Mouse (Mus musculus): ENCODE results near the gene Nceh1.
"Not testable (repeated sequence)": the region's sequence is repeated elsewhere in the genome, so short reads cannot be mapped to it uniquely, and the experiment has no call there.

Nceh1 gene

DNA sequence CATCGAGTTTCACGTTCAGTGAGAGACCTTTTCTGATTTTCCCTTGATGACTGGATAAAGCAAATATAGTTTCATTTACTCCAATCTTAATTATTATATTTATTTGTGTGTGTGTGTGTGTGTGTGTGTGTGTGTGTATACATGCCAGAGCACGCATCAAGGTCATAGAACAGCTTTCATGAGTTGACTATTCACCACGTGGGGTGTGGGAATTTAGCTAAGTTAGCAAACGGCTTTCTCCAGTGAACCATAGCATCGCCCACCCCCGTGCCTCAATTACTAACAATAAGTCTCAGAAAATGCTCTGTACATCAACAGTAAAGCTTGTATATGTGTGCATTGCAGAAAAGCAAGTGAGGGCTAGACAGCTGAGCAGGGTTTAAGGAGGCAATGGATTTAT lies 101.0 kb downstream of the Nceh1 start:
- DNase-seq (ENCODE audit: low spot score), result no peak

DNA sequence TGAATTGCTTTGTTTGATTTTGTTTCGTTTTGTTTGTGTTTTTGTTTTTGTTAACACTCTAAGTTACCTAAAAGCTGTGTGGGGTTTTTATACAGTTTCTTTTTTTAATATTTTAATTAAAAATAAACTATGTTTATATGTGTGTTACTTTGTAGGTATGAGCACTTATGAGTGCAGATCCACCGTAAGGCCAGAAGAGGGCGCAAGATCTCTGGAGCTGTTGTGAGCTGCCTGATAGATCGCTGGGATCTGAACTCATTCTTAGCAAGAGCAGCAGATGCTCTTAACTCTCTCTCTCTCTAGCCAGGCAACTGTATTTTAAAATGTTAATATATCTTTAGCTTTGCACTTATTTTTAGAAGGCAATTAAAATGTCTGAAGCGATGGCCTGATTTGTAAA lies 101.5 kb downstream of the Nceh1 start:
- no peak for DNase-seq (ENCODE audit: low spot score)

DNA sequence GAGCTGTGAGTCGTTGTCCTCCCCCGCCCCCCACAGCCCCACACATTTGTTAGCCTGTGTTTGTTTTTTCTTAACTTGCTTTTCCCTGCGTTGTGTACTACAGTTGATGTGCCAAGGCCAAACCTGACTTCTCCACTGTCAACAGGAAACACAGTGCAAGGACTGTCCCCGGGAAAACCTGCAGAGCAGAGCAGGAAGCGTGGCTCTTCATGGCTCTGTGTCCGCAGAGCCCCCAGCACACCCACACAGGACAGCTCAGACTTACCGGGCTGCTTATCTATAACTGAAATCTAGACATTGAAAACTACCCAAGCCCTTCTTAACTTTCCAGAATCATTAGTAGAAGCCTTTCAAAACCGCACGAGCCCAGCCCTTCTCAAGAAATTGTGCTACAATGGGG lies 102.3 kb downstream of the Nceh1 start:
- no peak for DNase-seq (ENCODE audit: low spot score)

DNA sequence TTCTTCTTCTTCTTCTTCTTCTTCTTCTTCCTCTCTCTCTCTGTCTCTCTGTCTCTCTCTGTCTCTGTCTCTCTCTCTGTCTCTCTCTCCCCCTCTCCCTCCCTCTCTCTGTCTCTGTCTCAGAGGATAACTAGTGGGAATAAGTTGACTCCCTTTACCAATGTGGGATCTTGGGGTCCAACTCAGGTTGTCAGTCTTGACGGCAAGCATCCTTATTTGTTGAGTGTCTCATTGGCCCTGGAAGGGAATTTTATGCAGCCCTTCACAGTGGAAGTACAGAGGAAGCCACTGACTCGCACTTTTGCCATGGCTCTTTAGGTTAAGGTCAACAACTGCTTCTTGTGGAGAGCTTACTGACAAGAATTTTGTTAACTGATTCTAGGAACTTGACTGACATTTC lies 105.5 kb downstream of the Nceh1 start:
- DNase-seq (ENCODE audit: low spot score), result no peak

DNA sequence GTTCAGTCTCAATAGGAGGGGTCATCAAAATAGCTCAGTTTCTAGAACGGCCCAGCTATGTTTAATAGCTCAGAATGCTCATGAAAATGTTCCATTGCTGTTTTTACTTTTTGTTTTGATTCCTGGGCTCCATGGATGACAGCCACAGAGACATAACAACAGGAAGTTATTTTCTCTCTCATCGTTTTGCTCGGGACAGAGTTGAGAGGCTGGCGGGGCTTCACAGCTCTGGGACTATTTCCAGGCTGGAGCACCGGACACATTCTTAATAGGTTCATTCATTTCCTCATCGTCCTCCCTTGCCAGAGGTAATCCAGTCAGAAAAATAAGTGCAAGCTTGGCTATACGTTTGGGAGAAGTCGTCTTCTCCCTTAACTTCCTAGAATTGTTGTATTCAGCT lies 106.1 kb downstream of the Nceh1 start:
- DNase-seq (ENCODE audit: low spot score), result no peak

DNA sequence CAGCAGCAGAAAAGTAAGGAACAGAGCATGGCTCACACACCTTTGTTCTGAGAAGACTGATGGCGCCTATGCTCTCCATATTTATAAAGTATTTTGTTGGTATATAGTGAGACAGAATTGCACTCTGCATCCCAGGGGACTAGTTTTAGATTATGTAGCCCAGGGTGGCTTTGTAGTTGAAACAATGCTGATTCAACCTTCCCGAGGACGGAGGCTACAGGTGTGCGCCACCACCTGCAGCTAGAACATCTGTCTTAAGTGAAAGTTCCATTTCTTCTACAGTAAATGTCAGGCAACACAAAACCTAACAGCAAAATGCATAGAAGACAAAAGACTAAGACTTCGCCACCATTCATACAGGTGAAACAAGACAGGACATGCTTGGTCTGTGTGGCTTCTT lies 107.5 kb downstream of the Nceh1 start:
- no peak for DNase-seq (ENCODE audit: low spot score)

DNA sequence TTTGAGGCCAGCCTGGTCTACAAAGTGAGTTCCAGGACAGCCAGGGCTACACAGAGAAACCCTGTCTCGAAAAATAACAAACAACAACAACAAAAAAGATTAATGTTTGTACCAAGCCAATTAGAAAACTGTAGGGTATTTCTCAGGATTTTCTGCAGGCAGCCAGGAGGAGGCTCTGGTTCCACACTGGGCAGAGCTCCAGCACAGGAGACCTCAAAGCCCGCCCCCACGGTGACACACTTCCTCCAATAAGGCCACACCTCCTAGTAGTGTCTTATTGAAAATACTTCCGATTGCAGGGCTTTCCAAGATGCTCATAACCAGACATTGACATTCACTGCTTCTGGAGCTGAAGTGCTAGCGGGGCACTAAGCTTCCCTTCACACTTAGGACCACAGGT lies 108.2 kb downstream of the Nceh1 start:
- DNase-seq (ENCODE audit: low spot score), result not testable (repeated sequence)

DNA sequence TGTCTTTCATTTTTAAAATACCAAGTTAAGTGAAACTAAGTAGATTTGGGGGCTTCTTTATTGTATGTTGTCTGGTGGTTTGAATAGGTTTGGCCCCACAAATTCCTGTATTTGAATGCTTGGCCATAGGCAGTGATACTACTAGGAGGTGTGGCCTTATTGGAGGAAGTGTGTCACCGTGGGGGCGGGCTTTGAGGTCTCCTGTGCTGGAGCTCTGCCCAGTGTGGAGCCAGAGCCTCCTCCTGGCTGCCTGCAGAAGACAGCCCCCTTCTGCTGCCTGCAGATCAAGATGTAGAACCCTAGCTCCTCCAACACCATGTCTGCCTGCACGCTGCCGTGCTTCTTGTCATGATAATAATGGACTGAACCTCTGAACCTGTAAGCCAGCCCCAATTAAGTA lies 108.6 kb downstream of the Nceh1 start:
- not testable (repeated sequence) for DNase-seq (ENCODE audit: low spot score)

DNA sequence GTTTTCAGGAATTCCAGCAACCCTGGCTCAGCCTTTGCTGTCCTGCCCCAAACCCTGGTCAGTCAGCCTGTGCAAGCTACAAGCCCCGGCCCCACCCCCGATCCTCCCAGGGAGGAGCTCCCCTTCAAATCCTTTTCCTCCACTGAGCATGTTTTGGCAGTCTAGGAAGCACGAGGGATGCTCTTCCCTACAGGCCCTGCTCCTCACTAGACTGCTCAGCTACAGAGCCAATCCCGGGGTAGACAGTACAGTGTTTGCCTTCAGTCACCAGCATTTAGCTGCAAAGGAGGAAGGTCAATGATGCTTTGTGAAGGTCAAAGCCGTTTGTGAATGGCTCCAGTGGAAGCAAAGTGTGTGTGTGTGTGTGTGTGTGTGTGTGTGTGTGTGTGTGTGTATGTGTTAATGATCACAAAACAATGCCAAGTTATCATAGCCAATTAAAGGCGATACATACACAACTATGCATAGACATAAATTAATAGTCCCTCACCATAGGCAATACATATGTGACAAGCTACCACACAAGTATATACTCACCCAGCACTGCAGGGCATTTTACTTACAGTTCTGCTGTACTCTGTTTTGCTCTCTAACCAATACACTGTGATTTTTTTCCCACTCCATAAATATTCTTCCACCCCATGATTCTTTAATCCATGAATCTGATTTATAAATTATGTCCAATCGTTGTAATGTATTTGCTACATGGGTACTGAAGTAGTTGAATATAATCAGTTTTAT lies 111.0 kb downstream of the Nceh1 start:
- no peak for DNase-seq (ENCODE audit: low spot score)

DNA sequence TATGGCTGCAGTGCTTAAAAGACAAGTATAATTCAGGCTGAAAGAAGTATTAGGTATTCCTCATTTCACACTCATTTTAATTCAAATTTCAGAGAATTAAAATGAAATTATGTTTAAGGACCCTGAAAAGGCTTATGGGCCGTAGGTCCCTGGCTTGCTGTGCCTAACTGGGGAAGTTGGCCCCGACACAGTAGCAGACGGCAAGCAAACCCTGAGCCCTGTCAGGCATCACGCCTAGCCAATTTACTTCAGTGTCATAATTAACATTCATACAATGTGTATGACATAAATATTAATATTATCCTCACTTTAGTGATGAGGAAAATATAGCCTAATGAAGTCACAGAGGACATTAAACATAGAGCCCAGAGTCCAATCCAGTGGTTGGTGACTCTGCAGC lies 117.7 kb downstream of the Nceh1 start:
- no peak for DNase-seq (ENCODE audit: low spot score)

DNA sequence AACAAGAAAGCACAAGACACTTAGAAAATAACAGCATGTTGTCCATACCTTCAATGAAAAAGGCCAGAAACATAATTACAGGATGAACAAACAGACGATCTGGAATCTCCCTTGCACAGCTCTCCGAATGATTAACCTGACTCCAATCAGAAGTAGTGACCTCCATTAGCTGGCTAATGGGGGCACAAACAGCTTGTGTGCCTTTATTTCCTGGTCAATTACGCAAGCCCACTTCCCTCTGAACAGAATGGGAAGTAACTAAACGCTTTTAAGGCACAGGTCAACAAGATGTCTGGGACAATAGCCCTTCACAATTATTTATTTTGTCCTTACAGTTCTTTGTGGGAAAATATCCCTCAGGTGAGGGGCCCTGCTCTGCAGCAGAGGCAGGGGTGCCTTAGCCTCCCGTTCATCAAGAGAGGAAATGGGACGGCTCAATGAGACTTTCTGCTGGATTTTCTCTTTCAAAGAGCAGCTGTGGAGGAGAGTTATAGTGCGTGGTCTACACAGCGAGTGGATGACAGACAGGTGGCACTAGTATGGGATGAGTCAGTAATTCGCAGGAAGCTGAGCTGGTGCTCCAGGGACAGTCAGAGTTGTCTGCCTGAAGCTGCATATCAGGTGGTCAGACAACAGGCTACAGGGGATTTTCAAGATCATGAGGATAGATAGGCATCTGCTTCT lies 119.7 kb downstream of the Nceh1 start:
- no peak for DNase-seq (ENCODE audit: low spot score)

DNA sequence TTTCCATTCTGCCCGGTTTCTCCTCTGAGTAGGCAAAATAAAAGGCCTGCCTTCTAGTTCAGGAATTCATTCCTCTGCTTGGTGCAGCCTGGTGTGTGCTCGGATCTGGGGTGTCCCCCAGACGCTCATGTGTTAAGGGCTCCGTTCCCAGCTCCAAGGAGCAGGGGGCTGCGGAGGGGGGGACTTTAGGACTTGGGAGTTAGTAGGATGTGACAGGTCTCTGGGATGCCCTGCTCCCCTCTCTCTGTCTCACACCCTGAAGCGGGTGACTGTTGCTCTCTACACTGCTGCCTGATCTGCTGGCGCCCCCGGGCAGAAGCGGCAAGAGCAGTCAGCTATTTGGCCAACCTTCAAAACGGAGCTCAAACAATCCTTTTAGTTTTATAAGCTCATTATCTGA lies 124.0 kb downstream of the Nceh1 start:
- no peak for DNase-seq (ENCODE audit: low spot score)

DNA sequence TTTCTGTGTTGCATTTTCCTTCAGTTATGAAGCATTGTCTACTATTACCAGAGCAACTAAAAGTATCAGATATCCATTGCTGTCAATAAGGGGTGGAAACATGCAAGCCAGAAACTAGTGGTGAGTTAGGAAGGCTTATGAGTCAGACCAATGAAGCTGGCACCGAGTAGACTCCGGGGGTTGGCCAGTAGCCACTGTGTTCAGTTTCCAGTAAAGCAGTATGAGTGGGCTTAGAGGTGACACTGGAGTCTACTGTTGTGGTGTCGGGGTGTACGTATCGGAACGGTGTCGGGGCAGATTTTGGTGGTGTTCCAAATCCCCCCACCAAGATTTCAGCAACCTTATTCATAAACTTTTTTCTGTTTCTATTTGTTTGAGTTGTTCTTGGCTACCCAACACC lies 128.2 kb downstream of the Nceh1 start:
- DNase-seq (ENCODE audit: low spot score), result no peak

DNA sequence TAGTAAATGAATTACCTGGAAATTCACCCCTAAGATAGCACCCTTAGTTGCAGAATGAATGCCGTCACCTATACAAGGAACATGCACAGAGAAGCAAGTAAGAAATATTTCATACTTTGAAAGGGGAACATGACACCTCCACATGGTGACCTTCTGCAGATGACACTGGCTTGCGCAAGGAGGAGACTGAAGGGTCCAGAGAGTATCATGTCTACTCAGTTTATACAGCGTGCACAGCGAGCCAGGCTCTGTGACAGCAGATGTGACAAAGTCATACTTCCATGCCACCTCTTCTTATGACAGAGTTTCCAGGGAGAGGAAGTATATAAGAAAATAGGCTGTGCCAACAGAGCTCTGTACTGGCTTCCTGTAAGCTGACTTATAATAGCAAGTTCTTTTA lies 128.7 kb downstream of the Nceh1 start:
- DNase-seq (ENCODE audit: low spot score), result no peak

DNA sequence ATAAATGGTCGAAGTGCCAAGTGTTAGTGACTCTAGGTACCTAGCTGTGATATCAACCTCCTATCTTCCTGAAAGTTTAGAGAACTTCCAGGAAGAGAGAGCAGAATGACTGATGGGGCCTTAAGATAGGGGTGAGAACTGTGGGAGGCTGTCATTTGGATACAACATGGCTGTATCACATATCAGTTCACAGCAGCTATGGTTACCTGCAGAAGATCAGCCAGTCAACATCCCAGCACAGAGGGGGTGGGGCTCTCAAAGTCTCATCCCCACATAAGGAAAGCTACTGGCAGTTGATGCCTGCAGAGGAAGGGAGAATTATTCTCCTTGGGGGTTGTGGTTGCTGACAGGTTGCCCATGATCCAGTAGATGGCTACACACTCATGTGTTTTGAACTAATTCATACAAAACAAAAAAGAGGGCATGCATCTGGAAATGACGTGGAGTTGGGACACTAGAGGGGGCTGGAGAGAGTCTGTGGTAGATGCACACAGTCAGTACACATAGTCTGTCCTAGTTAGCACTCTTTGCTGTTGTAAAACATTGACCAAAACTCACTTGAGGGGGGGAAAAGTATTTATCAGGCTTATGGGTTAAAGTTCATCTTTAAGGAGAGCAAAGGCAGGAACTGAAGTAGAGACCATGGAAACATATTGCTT lies 131.9 kb downstream of the Nceh1 start:
- no peak for DNase-seq (ENCODE audit: low spot score)

DNA sequence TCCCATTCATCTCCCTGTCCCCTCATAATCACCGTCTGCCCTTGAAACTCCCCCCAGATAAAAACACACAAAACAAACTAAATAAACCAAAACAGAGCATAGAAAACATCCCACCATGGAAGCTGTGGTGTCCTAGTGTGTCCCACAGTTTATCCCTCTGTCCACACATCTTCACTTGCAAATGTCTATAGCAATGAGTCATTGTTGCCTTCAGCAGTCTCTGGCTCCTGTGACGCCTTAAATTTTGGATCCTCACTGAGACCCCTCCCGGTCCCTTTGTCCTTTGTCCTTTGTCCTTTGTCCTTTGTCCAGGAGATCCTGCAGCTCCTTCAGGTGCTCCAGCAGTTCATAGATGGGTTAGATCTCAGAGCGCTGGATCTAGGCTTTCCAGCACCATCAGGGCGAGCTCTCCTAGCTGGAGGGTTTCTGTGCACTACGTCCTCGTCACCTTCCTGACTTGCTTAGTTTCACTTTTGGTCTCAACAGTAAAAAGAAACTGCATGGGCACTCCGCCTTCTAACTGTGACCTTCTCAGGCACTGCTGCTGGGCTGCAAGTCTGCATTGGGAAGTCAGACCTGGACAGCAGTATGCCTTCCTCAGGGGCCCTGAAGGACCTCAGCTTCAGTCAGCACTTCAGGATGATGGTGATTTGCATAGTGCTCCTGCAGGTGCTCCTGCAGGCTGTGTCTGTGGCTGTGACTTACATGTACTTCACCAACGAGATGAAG lies 134.0 kb downstream of the Nceh1 start, which contains the start of gene Tnfsf10:
Tnfsf10 (plus strand) TSS at position 470 of the 729 bp plus-strand sequence.
- peak; percentile 26 for DNase-seq (ENCODE audit: low spot score)

DNA sequence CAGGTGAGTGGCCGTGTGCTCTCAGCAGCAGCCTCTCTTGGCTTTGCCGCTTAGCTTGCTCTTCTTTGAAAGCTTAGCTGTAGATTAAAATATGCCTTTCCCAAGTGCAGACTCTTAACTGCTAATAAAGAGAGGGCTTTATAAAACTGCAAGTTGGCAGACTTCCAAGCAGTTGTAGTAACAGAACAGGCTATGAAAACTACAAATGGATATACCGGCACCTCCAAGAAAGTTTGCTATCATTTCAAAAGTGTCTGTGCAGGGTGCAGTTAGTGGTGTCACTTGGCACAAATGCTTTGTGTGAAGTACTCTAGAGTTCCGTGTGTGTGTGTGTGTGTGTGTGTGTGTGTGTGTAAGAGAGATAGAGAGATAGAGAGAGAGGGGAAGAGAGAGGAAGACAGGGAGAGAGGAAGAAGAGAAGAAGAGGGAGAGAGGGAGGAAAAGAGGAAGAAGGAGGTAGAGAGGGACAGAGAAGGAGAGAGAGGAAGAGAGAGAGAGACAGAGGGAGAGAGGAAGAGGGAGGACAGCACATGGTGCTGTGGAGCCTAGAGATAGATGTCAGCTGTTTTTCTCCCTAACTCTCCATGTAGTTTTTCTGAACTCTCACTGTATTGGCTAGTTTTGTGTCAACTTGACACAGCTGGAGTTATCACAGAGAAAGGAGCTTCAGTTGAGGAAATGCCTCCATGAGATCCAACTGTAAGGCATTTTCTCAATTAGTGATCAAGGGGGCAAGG lies 134.7 kb downstream of the Nceh1 start:
- no peak for DNase-seq (ENCODE audit: low spot score)

DNA sequence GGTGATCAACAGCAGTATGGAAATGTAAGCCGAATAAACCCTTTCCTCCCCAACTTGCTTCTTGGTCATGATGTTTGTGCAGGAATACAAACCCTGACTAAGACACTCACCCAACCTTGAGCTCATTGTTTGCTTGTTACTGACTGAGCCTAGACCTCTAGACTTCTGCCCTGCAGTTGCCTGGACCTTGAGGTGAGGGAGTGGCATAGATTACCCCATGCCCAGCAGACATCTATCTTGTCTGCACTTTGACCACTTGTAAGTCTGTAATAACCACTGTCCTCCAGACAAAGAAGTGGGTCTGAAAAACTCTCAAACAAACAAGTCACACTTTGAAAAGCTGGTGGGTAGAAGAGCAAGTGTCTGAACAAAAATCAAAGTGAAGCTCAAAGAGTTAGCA lies 136.9 kb downstream of the Nceh1 start:
- DNase-seq (ENCODE audit: low spot score), result no peak

DNA sequence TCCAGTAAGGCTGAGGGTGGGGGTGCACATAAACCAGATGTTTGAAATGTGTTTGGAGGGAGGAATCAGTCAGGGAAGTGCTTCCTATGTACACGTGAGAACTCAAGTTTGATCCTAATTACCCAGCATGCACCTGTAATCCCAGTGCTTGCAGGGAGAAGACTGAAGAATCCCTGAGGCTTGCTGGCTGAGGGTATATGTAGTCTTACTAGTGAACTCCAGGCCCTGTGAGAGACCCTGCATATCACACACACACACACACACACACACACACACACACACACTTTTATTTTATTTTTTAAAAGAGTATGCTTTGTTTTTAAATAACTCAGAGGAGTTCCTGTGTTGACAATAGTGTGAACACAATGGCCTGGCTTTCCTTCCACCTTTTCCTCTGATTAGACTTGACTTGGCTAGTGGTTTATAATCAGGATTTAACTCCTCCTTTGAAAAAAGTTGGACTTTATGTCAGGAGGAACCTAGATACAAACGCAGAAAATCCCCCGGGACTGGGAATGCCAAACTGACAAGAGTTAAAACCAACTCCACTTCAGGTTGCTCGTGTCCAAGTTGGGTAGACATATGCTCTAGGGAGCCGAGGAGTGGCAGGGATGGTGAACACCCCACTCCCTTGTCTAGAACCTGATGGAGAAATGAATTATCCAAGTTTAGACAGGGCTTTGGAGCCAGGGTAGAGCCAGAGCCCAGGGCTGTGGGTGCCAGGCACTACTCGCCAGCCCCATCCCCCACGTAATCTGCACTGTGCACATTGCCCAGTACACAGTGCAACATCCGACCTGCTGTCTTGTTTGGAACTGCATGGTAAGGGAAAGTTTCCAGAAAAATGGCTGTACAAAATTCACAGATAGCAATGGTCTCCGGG lies 138.1 kb downstream of the Nceh1 start:
- DNase-seq (ENCODE audit: low spot score), result no peak

DNA sequence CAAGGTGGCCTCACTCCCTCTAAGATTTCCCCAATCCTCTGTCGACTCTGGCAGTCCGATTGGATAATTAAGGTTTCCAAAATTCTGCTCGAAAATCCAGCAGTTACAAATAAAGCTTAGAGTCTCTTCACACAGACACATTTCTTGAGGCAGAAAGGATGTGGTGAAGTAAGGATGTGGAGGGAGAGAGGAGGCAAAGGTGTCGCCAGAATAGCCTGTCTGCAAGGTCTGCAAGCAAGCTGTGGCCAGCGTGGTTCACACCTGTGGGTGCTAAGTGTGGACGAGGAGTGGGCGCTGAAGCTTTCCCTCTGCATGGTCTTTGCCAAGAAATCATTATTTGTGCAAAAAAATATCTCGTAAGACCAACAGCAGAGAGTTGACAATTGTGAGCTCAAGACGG lies 139.8 kb downstream of the Nceh1 start:
- no peak for DNase-seq (ENCODE audit: low spot score)

DNA sequence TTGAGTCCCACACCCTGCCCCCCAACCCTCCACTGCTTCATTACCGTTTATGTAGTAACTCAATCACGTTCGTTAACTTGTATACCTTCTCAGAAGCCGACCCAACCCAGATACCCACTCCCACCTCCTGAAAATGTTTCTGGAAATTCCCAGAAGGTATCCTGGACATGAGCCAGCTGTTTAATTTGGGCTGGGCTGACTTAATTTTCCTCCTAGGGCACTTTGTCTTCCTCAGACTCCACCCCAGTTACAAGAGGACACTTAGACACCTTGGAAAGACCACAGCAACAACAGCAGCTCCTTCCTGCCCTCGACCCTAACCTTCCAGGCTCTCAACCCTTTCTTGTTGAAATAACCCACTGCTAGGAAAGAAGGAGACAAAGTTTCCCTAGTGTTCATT lies 140.8 kb downstream of the Nceh1 start:
- no peak for DNase-seq (ENCODE audit: low spot score)
